Mouse (Mus musculus): ENCODE results near the gene Igsf9b. TPM values are rescaled to one million over a fixed set of nuclear protein-coding genes. Genes with fewer than 3 reads are reported as not detected.

Igsf9b gene
- polyA plus RNA-seq (2014; fragmentation: Illumina TruSeq; extraction: RNeasy Lipid Tissue Mini Kit (QIAGEN cat#74804); ENCODE audit: low read depth, low replicate concordance) = 1.4 TPM

DNA sequence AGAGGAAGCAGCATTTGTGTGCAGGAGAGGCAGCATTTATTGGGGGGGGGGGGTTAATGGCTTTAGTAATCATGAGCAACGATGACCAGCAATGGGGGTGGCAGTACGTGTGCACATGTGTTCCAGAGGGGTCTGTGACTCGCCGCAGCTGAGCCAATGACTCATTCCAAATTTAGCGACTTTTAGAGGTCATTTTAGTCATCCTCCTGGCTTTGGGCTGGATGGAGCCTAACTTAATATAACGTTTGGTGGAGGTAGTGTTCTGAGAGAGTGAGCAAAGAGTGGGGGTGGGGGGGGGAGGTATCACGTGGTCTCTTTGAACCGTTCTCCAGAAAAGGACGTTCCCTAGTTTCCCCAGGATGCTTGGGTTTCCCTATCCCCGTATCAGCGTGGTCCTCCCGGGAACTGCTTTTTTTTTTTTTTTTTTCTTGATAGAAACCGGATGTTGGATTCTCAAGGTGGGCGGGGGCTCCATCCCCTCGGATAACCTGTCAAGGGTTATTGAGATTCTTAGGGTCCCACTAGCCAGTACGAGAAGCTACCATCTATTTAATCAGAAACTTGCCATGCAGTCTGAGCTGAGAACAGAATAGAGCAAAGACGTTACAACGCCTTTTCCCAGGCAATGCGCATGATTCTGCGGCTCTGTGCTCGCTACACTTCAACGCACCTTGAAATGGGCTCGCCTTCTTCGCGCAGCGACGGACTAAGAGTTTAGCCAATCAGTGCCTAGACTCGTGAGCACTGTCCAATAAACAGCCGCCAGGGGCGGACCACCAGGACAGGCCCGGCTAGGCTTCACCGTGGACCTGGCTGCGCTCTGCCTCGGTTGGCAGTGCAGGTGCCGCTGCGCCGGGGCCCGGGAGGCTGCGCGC is at the start of gene Igsf9b:
Gene Igsf9b, plus strand, starts transcription at position 794 of the 875 bp plus-strand sequence.

DNA sequence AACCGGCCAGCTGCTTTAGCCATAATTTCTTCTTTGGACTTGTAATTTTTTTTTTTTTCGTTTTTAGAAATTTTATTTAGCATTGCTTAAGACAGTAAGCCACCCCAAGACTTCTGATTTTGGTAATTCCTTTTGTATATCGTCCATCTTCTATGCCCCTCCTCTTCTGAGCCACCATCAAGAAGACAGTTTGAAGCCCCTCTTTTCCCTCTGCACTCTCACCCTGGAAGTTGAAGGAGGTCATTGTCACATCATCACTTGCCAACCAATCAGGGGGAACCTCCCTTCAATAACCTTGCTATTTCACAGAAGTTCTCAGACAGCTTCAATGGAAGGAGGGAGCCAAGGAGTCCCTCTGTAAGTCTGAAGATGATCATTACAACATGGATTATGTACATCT is 97.5 kb downstream of the Igsf9b start, which contains the start of gene Spata19:
Gene Spata19, plus strand, starts transcription at position 301 of the 400 bp plus-strand sequence.

Other genes with a start within 250 kb of the Igsf9b start
- gene Jam3, start 143.8 kb upstream of the Igsf9b start, polyA plus RNA-seq (2014; fragmentation: Illumina TruSeq; extraction: RNeasy Lipid Tissue Mini Kit (QIAGEN cat#74804); ENCODE audit: low read depth, low replicate concordance) = 31.7 TPM
- 1,168 TPM for gene Spata19, start 97.6 kb downstream of the Igsf9b start, polyA plus RNA-seq (2014; fragmentation: Illumina TruSeq; extraction: RNeasy Lipid Tissue Mini Kit (QIAGEN cat#74804); ENCODE audit: low read depth, low replicate concordance)